Mouse (Mus musculus) lung, adult 18-20 months (tissue): ENCODE results near the gene Ccdc107.

Experiments
- DNase-seq, 2 experiments: peaks; one replicate each; pipeline ENCODE4 v3.0.0; 2022; ENCODE audit warnings: mixed read lengths in 2 of 2

Ccdc107 gene

GRCm38 (mm10) chr4:43489611-43490010 lies 3.1 kb upstream of the Ccdc107 start:
- no peak for DNase-seq

DNA sequence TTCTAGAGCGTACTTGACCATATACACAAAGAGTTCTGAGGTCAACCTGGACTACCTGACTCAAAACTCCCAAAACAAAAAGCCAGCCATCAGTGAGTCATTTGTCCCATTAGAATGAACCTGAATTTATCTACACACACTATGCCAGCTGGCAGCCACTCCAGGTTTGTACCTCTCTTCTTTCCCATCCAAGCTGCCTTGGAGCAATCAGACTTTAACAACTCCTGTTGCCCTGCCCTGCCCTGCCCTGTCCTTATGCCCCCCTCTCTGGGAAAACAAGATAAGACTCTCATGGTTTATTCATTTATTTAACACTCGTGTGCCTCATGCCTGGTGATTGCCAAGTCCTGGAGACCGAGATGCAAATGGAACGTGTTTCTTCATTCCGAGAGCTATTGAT lies 1.9 kb upstream of the Ccdc107 start:
- DNase-seq, result peak; percentile 78 to 87

- DNase-seq, result no peak
Observed at GRCm38 (mm10) chr4:43492101-43492820, 439 bp upstream of the Ccdc107 start.

DNA sequence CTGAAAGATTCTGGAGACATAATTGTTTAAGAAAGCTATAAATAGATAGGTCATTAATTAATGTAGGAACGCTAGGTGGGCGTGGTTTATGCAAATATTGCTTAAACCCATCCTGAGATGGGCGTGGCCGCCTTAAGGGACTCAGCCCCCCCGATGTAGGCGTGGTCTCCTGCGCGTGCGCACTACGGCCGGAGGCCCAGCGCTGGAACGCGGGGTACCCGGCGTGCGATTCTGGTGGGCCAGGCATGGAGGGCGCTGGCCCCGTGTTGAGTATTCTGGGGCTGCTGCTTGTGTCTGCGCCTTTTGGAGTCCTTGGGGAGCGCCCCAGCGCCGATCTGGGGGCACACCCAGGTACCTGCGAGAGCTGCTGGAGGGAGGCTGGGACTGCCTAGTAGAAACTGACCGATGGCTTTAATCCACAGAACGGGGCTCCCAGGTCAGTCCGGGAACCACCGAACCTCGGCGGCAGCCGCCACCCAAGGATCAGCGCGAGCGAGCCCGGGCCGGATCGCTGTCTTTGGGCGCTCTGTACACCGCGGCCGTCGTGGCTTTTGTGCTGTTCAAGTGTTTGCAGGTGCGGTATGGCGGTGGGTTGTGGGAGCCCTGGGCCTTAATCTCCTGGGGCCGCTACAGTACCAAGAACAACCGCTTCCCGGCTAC lies 616 bp downstream of the Ccdc107 start:
- DNase-seq, result peak; percentile 93 to 96

GRCm38 (mm10) chr4:43493846-43494240 lies 1.1 kb downstream of the Ccdc107 start:
- no peak for DNase-seq

DNA sequence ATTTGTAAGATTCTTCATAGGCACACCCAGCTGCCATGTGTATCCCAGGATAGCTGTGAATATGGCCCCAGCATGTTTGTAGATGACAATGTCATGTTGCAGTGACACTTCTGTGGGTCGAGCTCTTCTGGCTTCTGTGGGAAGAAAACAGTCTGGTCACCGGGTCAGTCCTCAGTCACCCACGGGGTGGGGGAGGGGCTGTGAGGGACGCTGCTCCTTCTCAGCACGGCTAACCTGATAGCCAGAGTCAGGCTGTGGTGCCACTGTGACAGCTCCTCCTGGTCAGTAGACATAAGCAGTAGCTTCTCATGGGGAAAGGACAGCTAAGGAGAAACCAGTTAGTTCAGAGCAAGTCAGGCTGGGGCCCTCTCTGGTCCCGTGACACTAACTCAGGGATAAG lies 3.9 kb downstream of the Ccdc107 start:
- no peak for DNase-seq

DNA sequence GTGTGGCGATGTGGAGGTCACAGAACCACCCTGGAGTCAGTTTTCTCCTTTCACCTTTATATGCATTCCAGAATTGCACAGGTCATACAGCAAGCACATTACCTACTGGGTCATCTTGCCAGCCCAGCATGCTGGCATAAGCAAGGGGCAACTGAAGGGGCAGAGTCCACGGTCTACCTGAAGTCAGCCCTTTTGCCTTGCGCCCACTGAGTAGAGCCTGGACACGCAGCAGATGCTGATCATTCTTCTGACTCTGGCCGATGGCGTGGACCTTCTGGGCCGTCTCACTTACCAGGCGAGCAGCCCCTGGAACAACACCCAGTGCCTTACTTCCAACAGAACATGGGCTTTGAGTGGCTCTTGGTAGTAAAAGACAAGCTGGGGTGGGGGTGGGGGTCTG lies 4.7 kb downstream of the Ccdc107 start:
- no peak for DNase-seq

- DNase-seq, result no peak
Observed at GRCm38 (mm10) chr4:43497946-43498345, 5.2 kb downstream of the Ccdc107 start.

- DNase-seq, result no peak
Observed at GRCm38 (mm10) chr4:43498983-43499382, 6.3 kb downstream of the Ccdc107 start.

DNA sequence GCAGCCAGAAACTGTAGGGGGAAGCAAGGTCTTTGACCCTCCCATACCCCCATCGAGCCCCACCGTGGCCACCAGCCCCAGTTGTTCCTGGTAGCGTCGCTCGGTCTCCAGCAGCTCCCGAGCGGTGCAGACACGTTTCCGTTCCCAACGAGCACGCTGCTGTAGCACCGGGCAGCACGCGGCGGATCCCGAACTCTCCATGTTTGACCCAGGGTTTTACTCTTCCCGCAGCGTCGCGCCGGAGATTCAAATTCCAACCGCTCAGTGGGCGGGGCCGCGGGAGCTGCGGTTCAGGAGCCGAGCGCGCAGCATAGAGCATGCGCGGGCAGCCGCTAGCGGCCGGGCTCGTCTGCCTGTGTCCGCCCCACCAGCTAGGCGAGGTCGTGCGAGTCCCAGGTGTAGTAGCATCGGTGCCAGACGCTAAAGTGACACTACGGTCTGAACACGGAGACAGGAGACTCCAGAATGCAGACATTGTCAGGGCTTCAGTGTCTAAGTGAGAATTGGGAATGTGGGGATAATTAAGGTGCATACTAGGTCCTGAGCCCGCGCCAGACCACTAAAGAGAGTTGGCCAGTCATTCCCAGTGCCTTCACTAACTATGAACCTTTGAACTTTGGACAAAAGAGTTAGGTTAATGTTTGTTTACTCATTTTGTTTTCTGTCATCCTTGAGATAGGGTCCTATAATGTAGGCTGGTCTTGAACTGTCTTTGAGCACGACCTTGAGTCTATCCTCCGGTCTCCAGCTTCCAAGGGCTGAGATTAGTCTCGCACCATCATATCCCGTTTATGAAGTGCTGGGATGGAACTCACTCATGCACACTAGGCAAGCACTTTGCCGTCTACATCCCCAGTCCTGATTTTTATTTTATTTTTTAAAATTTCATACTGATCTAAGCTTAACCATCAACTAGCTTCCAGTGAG lies 7.0 kb downstream of the Ccdc107 start, which contains the start of gene Arhgef39:
Arhgef39 (minus strand) TSS at position 289 of the 927 bp plus-strand sequence.
- DNase-seq, result peak; percentile 80 to 85

- DNase-seq, result no peak
Observed at GRCm38 (mm10) chr4:43503041-43503440, 10.3 kb downstream of the Ccdc107 start.

DNA sequence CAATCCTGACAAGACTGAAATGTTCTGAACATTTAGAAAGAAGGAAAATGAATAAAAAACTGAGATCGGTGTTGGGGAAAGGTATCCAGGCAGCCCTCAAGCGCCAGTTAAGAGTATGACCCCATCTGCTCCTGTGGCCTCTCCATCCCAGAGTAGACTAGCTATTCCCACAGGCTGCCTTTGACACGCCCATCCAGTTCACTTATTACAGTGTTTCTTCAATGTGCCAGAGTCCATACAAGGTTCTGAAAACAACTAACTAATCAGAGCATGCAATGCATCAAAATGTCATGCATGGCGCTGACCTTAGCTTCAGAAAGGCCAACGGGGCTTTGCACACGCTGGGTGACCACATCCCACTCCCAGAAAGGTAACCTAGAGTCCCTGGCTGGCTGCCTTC lies 10.8 kb downstream of the Ccdc107 start:
- DNase-seq, result no peak

DNA sequence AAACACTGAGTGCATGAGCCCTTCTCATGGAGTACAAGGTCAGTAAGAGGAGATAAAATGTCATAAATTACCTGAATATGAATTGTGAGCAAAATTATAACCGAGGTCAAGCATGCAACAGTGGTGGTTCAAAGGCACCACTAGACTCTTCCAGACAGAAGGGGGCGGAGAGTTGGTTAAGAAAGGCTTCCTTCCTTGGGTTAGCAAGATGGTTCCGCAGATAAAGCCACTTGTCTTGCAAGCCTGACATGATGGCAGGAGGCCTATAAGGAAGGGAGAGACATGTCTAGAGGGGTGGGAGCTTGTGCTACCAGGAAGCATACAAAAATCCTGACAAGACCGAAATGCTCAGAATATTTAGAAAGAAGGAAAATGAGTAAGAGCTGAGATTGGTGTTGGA lies 11.6 kb downstream of the Ccdc107 start:
- DNase-seq, result no peak

- DNase-seq, result no peak
Observed at GRCm38 (mm10) chr4:43506074-43506473, 13.4 kb downstream of the Ccdc107 start.

DNA sequence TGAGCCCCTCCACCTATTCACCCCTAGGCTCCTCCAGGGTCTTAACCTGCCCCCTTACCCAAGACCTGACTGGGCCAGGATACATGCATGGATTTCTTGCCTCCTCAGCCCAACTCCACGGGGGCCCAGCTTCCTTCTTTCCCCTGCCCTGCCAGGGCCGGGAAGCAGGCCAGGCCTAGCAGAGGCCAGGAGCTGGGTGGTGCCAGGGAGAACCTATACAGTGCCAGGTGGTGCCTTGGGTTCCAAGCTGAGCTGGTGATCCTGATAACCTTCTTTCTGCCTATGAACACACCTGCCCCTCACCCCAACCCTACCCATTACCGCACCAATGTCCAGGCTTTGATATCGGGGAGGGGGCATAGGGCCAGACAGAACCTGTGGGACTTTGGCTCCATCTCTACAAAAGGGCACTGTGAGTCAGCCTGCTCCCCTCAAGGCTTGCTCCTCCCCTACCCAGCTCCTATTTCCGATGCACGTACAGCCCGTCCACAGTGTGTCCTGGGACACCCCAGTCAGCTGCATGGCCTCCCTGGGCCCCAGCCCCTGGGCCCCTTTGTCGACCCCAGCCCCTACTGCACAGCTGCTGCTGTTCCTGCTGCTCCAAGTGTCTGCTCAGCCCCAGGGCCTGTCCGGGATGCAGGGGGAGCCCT lies 14.0 kb downstream of the Ccdc107 start, which contains the start of gene Car9:
Car9 (plus strand) TSS at position 431 of the 650 bp plus-strand sequence.
- no peak for DNase-seq

DNA sequence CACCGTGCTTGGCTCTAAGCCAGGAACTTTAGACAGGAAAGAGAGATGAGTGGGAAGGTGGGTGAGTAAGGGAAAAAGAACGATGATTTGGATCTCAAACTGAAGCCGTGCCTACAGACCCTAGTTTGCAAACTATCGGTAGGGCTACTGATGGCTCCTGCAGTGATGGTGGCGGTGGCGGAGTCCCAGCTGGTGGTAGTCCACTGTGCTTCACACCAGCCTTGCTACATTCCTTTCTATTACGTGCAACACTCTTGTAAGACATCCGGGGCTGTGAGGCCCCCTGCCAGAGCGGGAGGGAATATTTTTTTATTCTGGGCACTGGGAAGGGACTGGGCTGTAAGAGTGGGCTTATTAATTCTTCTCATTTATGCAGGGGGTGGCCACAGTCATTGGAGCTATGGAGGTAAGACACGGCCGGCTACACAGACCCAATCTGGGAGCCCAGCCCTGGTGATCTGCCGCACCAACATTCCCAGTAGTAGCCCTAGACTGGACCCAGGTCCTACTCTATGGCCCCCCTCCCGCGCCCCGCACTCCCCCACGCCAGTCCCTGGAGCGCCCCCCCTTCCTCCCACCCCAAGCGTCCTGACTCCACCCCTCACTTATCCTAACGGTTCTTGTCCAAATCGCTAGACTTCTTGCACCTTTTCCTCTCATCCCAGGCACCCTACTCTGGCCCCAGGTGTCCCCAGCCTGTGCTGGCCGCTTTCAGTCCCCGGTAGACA lies 15.4 kb downstream of the Ccdc107 start:
- DNase-seq, result peak in 1 of 2 experiments; percentile 47

- peak; percentile 87 to 90 for DNase-seq
Observed at GRCm38 (mm10) chr4:43508666-43508997, 15.9 kb downstream of the Ccdc107 start.

- no peak for DNase-seq
Observed at GRCm38 (mm10) chr4:43509109-43509508, 16.4 kb downstream of the Ccdc107 start.

DNA sequence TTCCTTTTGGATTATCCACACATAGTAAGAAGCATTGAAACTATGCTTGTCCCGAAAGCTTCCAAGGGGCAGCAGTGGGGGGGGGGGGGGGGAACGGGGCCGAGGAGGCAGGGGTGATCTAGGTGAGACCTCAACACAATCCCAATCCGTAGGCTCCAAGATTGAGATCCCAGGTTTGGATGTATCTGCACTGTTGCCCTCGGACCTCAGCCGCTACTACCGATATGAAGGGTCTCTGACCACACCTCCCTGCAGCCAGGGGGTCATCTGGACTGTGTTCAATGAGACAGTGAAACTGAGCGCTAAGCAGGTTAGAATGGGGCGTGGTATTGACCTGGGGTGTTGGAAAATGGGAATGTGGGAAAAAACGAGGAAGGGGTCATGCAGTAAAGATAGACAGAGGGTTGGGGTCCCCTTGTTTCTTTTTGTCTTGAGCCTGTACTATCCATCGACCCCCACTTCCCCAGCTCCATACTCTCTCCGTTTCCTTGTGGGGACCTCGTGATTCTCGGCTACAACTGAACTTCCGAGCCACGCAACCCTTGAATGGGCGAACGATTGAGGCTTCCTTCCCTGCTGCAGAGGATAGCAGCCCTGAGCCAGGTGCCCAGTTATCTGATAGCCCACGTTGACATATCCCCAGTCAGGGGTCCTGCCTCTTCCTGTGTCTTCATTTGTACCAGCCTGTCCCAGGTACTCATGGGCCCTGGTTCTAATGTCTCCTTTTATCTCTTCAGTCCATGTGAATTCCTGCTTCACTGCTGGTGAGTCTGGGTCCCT lies 19.2 kb downstream of the Ccdc107 start:
- no peak for DNase-seq

DNA sequence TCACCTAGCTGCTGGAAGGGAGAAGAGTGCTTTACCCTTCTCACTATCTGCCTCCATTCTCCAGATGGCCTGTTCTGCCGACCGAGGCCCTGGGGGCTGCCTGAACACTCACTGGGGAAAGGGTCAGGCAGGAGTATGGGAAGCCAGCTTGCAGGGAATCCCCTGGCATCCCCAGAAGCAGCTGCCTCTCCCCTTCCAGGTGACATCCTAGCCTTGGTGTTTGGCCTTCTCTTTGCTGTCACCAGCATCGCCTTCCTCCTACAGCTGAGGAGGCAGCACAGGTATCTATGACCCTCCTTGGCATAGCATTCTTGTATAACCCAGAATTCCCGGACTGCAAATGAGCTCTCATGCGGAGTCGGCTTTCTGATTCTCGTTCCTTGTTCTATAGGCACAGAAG lies 20.0 kb downstream of the Ccdc107 start:
- no peak for DNase-seq

DNA sequence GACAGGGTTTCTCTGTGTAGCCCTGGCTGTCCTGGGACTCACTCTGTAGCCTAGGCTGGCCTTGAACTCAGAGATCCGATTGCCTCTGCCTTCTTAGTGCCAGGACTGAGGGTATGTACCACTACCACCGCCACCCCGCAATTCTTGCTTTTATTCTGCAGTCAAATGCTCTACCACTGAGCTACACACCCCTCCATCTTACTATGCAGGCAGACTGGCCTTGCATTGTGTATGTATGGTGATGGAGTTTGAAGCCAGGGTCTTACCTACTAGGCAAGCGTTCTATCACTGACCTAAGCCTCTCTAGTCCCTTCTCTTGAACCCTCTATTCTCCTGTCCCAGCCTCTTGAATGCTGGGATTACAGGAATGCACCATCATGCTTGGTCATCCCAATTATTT lies 20.6 kb downstream of the Ccdc107 start:
- DNase-seq, result no peak
